ENCODE assay signal across 7 mouse cellular contexts in the genomic region with DNA sequence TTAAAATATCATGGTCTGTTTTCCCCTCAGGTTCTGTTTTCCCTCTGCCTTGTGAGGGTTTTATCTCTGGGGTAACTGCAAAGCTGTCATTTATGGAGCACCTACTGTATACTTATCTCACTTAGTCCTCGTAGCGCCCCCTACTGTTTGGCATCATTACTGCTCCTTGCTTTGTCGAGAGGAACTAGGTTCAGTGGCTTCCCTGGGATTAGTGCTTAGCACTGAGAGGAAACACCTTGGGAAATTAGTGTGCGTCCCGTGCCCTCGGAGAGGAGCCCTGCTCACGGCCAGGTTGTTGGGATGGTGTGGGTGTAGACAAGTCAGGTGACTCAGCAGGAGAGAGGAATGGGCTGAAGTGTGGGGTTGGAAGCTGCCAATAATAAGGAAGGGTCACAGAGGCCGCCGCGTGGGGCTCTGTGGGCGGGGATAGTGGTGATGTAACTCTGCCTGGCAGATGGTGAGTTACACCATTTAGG. TPM values are rescaled to one million over a fixed set of nuclear protein-coding genes. Genes with fewer than 3 reads are reported as not detected.
DNase-seq lines count a peak whose midpoint lies in the region; ATAC-seq and TF ChIP-seq lines count a peak whose summit lies in the region.

No protein-coding gene starts in this region.

- no peak overlapping the region for H3K4me2 ChIP-seq in forebrain, embryonic 13.5 days

- H3K9ac ChIP-seq in forebrain, embryonic 13.5 days: no peak overlapping the region

- H3K27ac ChIP-seq in left cerebral cortex, adult 2 months: no peak overlapping the region
- peak overlapping the region; percentile 63; the same call in 1 of the 2 replicates for H3K27ac ChIP-seq in forebrain, embryonic 13.5 days

- no peaks in the 10 kb centered on the region for H3K27me3 ChIP-seq in forebrain, embryonic 13.5 days

- DNase-seq in left cerebral cortex, adult 2 months (ENCODE audit: extremely low spot score in 1 of 2, low spot score in 2 of 2): no peak
- DNase-seq in left cerebral cortex, postnatal 14 days (ENCODE audit: low spot score in 2 of 2): no peak
- DNase-seq in R1 (ENCODE audit: low read depth, low spot score): peak; percentile 85
- peak; percentile 74 to 83 for DNase-seq in kidney, postnatal 36 days
- no peak for DNase-seq in left cerebral cortex, adult 11 months (ENCODE audit: low spot score)

- 27% methylated on average over 11 of the region's 11 CpGs for WGBS in forebrain, embryonic 13.5 days

- peak; percentile 57 for TF ChIP-seq CTCF in left cerebral cortex, adult 2 months (IDR thresholded peaks at IDR 0.05)

- H3K36me3 ChIP-seq in forebrain, embryonic 13.5 days (ENCODE audit: poor library complexity, severe bottlenecking): no peaks in the 10 kb centered on the region

- no peaks in the 10 kb centered on the region for H3K9me3 ChIP-seq in forebrain, embryonic 13.5 days (replicated peaks)

- ATAC-seq in forebrain, embryonic 13.5 days: 0 out of 2 replicates have a peak, but pooled peaks have one; percentile 9
- peak; percentile 70 for ATAC-seq in monocyte, adult 5-6 weeks (replicated peaks; ENCODE audit: insufficient number of reproducible peaks, low FRiP score, low TSS enrichment, poor library complexity, severe bottlenecking)

- peaks cover 73% of the 10 kb centered on the region for H3K4me1 ChIP-seq in forebrain, embryonic 13.5 days

- intact Hi-C loops in left cerebral cortex, adult 2 months (cut with DNase I): loop anchor here (5.0 kb wide), 1 partner anchor 55 kb away; the partner anchor contains the start of gene Trak1
- intact Hi-C loops in left cerebral cortex, postnatal 14 days (cut with DNase I): no loop called here

- H3K4me3 ChIP-seq in left cerebral cortex, adult 2 months: no peak overlapping the region
- no peak overlapping the region for H3K4me3 ChIP-seq in forebrain, embryonic 13.5 days

RNA-seq across cellular contexts. Expression of gene Trak1, which starts 54.9 kb away (rescaled TPM):
- 100 to 1,000 TPM; 247 to 298 TPM for total RNA-seq in left cerebral cortex, adult 2 months (2021)
- total RNA-seq in left cerebral cortex, postnatal 14 days (2021): 100 to 1,000 TPM; 217 to 226 TPM
- polyA plus RNA-seq in forebrain, embryonic 13.5 days (2015; fragmentation: Nextera tagmentation; extraction: Ambion mirVana): 49.7 and 49.9 TPM in 2 replicates
- total RNA-seq in monocyte, adult 5-6 weeks (2017): 26.0 to 55.3 TPM (median 29.2 TPM) in 3 replicates

Comparison
In these comparisons a context has a peak if more than half of its experiments do, and no peak if none do; other contexts are left out.
1. DNase-seq: peak in R1 (single experiment) and kidney, postnatal 36 days (2 of 2); none in left cerebral cortex, adult 2 months (0 of 2), left cerebral cortex, postnatal 14 days (0 of 2) and left cerebral cortex, adult 11 months (single experiment).